Mouse (Mus musculus): ENCODE data around the gene Ctsk.

Gene Ctsk

GRCm38 (mm10) chr3:95499024-95499423, at the start of gene Ctsk:
TSS of gene Ctsk (plus strand) at chr3:95499256.
- no peak for DNase-seq

GRCm38 (mm10) chr3:95450408-95450807, 48.6 kb upstream of the Ctsk start:
- peak; percentile 36 to 57 for DNase-seq

- DNase-seq = no peak
These were observed 48.1 kb upstream of the Ctsk start for GRCm38 (mm10) chr3:95450915-95451314.

- no peak for DNase-seq
These were observed 42.7 kb upstream of the Ctsk start for GRCm38 (mm10) chr3:95456367-95456766.

GRCm38 (mm10) chr3:95457758-95458157, 41.3 kb upstream of the Ctsk start:
- DNase-seq = no peak

GRCm38 (mm10) chr3:95459381-95459780, 39.7 kb upstream of the Ctsk start:
- no peak for DNase-seq

GRCm38 (mm10) chr3:95463852-95464251, 35.2 kb upstream of the Ctsk start:
- no peak for DNase-seq

GRCm38 (mm10) chr3:95478966-95479365, 20.1 kb upstream of the Ctsk start:
- no peak for DNase-seq

GRCm38 (mm10) chr3:95486421-95486820, 12.6 kb upstream of the Ctsk start:
- no peak for DNase-seq

- no peak for DNase-seq
These were observed 10.4 kb upstream of the Ctsk start for GRCm38 (mm10) chr3:95488679-95489078.

GRCm38 (mm10) chr3:95490238-95490637, 8.8 kb upstream of the Ctsk start:
- DNase-seq = no peak

GRCm38 (mm10) chr3:95494342-95494741, 4.7 kb upstream of the Ctsk start:
- DNase-seq = peak; percentile 65 to 70

- no peak for DNase-seq
These were observed 827 bp upstream of the Ctsk start for GRCm38 (mm10) chr3:95498229-95498628.

GRCm38 (mm10) chr3:95499496-95500140, 562 bp downstream of the Ctsk start:
- no peak for DNase-seq

GRCm38 (mm10) chr3:95502312-95502711, 3.3 kb downstream of the Ctsk start:
- DNase-seq = no peak

GRCm38 (mm10) chr3:95509348-95509747, 10.3 kb downstream of the Ctsk start:
- peak; percentile 70 for DNase-seq

GRCm38 (mm10) chr3:95511611-95512180, 12.6 kb downstream of the Ctsk start:
- DNase-seq = no peak

GRCm38 (mm10) chr3:95516614-95517041, 17.6 kb downstream of the Ctsk start:
- DNase-seq = no peak

GRCm38 (mm10) chr3:95517493-95517898, 18.4 kb downstream of the Ctsk start:
- peak; percentile 72 to 77 for DNase-seq

GRCm38 (mm10) chr3:95518891-95519290, 19.8 kb downstream of the Ctsk start:
- no peak for DNase-seq

GRCm38 (mm10) chr3:95519315-95519714, 20.3 kb downstream of the Ctsk start:
- DNase-seq = no peak

- DNase-seq = no peak
These were observed 21.0 kb downstream of the Ctsk start for GRCm38 (mm10) chr3:95520100-95520499.

- DNase-seq = no peak
These were observed 22.1 kb downstream of the Ctsk start for GRCm38 (mm10) chr3:95521168-95521567.

- no peak for DNase-seq
These were observed 24.6 kb downstream of the Ctsk start for GRCm38 (mm10) chr3:95523662-95524061.

- DNase-seq = no peak
These were observed 25.6 kb downstream of the Ctsk start for GRCm38 (mm10) chr3:95524673-95525072.

All from cerebellum, postnatal 36 days (tissue).